Mouse (Mus musculus) forebrain, embryonic 12.5 days (tissue): ENCODE data around the gene Gga3. TPM values are rescaled to one million over a fixed set of nuclear protein-coding genes. Genes with fewer than 3 reads are reported as not detected.

ENCODE experiments used
- ATAC-seq: fragments of 200-750 bp; cut with Nextera tagmentation; 2 replicates; pipeline ENCODE4 v1.8.0; 2017; ENCODE audit warnings: moderate TSS enrichment; ENCODE audit not compliant: low FRiP score
- H3K27ac ChIP-seq: fragments of 300-500 bp; sonication (generic); 2 replicates; pipeline ENCODE4 v1.5.1; 2016; ENCODE audit warnings: mild to moderate bottlenecking
- H3K27me3 ChIP-seq: fragments of 300-500 bp; sonication (generic); 2 replicates; pipeline ENCODE4 v1.6.1; 2016; ENCODE audit warnings: mild to moderate bottlenecking
- H3K36me3 ChIP-seq: fragments of 300-500 bp; sonication (generic); replicated peaks from 2 replicates; pipeline ENCODE4 v1.6.1; 2016; ENCODE audit warnings: mild to moderate bottlenecking
- H3K4me1 ChIP-seq: fragments of 300-500 bp; sonication (generic); 2 replicates; pipeline ENCODE4 v1.6.1; 2016
- H3K4me2 ChIP-seq: fragments of 300-500 bp; sonication (generic); 2 replicates; pipeline ENCODE4 v1.6.1; 2016; ENCODE audit warnings: mild to moderate bottlenecking, moderate library complexity
- H3K4me3 ChIP-seq: fragments of 300-500 bp; sonication (generic); replicated peaks from 2 replicates; pipeline ENCODE4 v1.5.1; 2016; ENCODE audit warnings: mild to moderate bottlenecking
- H3K9ac ChIP-seq: fragments of 300-500 bp; sonication (generic); 2 replicates; pipeline ENCODE4 v1.6.1; 2016; ENCODE audit warnings: mild to moderate bottlenecking
- H3K9me3 ChIP-seq: fragments of 300-500 bp; sonication (generic); 2 replicates; pipeline ENCODE4 v1.6.1; 2016
- WGBS: fragments of 180-500 bp; shearing (Covaris S2); methylation state at CpG from one replicate; pipeline ENCODE4 v1.1.7; 2016; 5-methylcytosine and 5-hydroxymethylcytosine counted together
- polyA plus RNA-seq: library from polyadenylated mRNA; unstranded; fragments of >200 nt; fragmentation: Nextera tagmentation; extraction: Ambion mirVana; gene quantifications from 2 replicates; pipeline ENCODE4 v1.2.1, GENCODE M21; 2016

The Gga3 gene
- polyA plus RNA-seq, 1 experiment from 2014 or later: 32.3 TPM

GRCm38 (mm10) chr11:115640311-115640828, 36.5 kb upstream of the Gga3 start:
- 82% methylated on average over 3 of the region's 4 CpGs for WGBS
- no peaks in the 10 kb centered on the region for H3K9me3 ChIP-seq

GRCm38 (mm10) chr11:115639540-115639939, 35.7 kb upstream of the Gga3 start:
- Histone ChIP-seq H3K36me3 (peaks cover 9% of the 10 kb centered on the region), H3K4me3 (no peak overlapping the region), H3K9ac (no peak overlapping the region), H3K27me3 (no peaks in the 10 kb centered on the region), H3K27ac (no peak overlapping the region), H3K4me1 (no peaks in the 10 kb centered on the region), H3K4me2 (no peak overlapping the region), H3K9me3 (no peaks in the 10 kb centered on the region)
- 91% methylated on average over 4 of the region's 4 CpGs for WGBS
- ATAC-seq: no peak

More at GRCm38 (mm10) chr11:115640311-115640828, 36.5 kb upstream of the Gga3 start:
- no peak for ATAC-seq
- Histone ChIP-seq H3K4me2 (no peak overlapping the region), H3K36me3 (peaks cover 14% of the 10 kb centered on the region), H3K9ac (no peak overlapping the region), H3K27me3 (no peaks in the 10 kb centered on the region), H3K4me1 (no peaks in the 10 kb centered on the region), H3K4me3 (no peak overlapping the region), H3K27ac (no peak overlapping the region)

GRCm38 (mm10) chr11:115638498-115639409, 34.9 kb upstream of the Gga3 start:
- H3K4me1 ChIP-seq: no peaks in the 10 kb centered on the region
- no peaks in the 10 kb centered on the region for H3K9me3 ChIP-seq
- ATAC-seq: no peak
- H3K4me3 ChIP-seq: no peak overlapping the region
- no peak overlapping the region for H3K4me2 ChIP-seq
- no peak overlapping the region for H3K27ac ChIP-seq
- H3K36me3 ChIP-seq: peaks cover 4% of the 10 kb centered on the region; the same call in 1 of the 2 replicates
- 89% methylated on average over 5 of the region's 5 CpGs for WGBS
- no peaks in the 10 kb centered on the region for H3K27me3 ChIP-seq
- H3K9ac ChIP-seq: no peak overlapping the region

GRCm38 (mm10) chr11:115636960-115637359, 33.1 kb upstream of the Gga3 start:
- H3K4me2 ChIP-seq: no peak overlapping the region
- H3K4me1 ChIP-seq: no peaks in the 10 kb centered on the region
- no peak overlapping the region for H3K27ac ChIP-seq
- no peak overlapping the region for H3K4me3 ChIP-seq
- H3K27me3 ChIP-seq: no peaks in the 10 kb centered on the region
- no peaks in the 10 kb centered on the region for H3K36me3 ChIP-seq
- H3K9ac ChIP-seq: no peak overlapping the region
- WGBS: 78% methylated on average over 3 of the region's 3 CpGs
- no peaks in the 10 kb centered on the region for H3K9me3 ChIP-seq
- ATAC-seq: no peak

GRCm38 (mm10) chr11:115635484-115635883, 31.6 kb upstream of the Gga3 start:
- WGBS: 73% methylated on average over 8 of the region's 8 CpGs
- no peak overlapping the region for H3K9ac ChIP-seq
- no peak overlapping the region for H3K27ac ChIP-seq
- no peaks in the 10 kb centered on the region for H3K9me3 ChIP-seq
- no peaks in the 10 kb centered on the region for H3K36me3 ChIP-seq
- ATAC-seq: no peak
- no peaks in the 10 kb centered on the region for H3K27me3 ChIP-seq
- H3K4me1 ChIP-seq: no peaks in the 10 kb centered on the region
- H3K4me2 ChIP-seq: no peak overlapping the region
- H3K4me3 ChIP-seq: no peak overlapping the region

- Histone ChIP-seq H3K9me3 (no peaks in the 10 kb centered on the region), H3K9ac (no peak overlapping the region), H3K4me1 (no peaks in the 10 kb centered on the region), H3K27me3 (no peaks in the 10 kb centered on the region), H3K4me3 (no peak overlapping the region), H3K4me2 (no peak overlapping the region), H3K27ac (no peak overlapping the region), H3K36me3 (no peaks in the 10 kb centered on the region)
- no peak for ATAC-seq
- 84% methylated on average over 8 of the region's 8 CpGs for WGBS
Measured at GRCm38 (mm10) chr11:115635041-115635440, 31.2 kb upstream of the Gga3 start.

- ATAC-seq: no peak
- Histone ChIP-seq H3K4me1 (no peaks in the 10 kb centered on the region), H3K4me3 (no peak overlapping the region), H3K4me2 (no peak overlapping the region), H3K27ac (no peak overlapping the region), H3K9ac (no peak overlapping the region), H3K36me3 (no peaks in the 10 kb centered on the region), H3K9me3 (no peaks in the 10 kb centered on the region), H3K27me3 (no peaks in the 10 kb centered on the region)
- 81% methylated on average over 4 of the region's 4 CpGs for WGBS
Measured at GRCm38 (mm10) chr11:115634109-115634508, 30.3 kb upstream of the Gga3 start.

GRCm38 (mm10) chr11:115632862-115633261, 29.0 kb upstream of the Gga3 start:
- Histone ChIP-seq H3K4me2 (no peak overlapping the region), H3K4me3 (no peak overlapping the region), H3K27me3 (no peaks in the 10 kb centered on the region), H3K9me3 (no peaks in the 10 kb centered on the region), H3K36me3 (no peaks in the 10 kb centered on the region), H3K9ac (no peak overlapping the region), H3K4me1 (no peaks in the 10 kb centered on the region), H3K27ac (no peak overlapping the region)
- no peak for ATAC-seq
- WGBS: 90% methylated on average over 10 of the region's 10 CpGs

GRCm38 (mm10) chr11:115632247-115632646, 28.4 kb upstream of the Gga3 start:
- no peak overlapping the region for H3K27ac ChIP-seq
- 80% methylated on average over 7 of the region's 7 CpGs for WGBS
- H3K4me3 ChIP-seq: no peak overlapping the region
- no peaks in the 10 kb centered on the region for H3K9me3 ChIP-seq
- no peak for ATAC-seq
- no peak overlapping the region for H3K9ac ChIP-seq
- H3K36me3 ChIP-seq: no peaks in the 10 kb centered on the region
- H3K4me2 ChIP-seq: no peak overlapping the region
- H3K4me1 ChIP-seq: peaks cover 4% of the 10 kb centered on the region
- H3K27me3 ChIP-seq: no peaks in the 10 kb centered on the region

GRCm38 (mm10) chr11:115631505-115631890, 27.6 kb upstream of the Gga3 start:
- H3K36me3 ChIP-seq: no peaks in the 10 kb centered on the region
- no peak for ATAC-seq
- WGBS: 11% methylated on average over 3 of the region's 3 CpGs
- no peaks in the 10 kb centered on the region for H3K27me3 ChIP-seq
- H3K4me2 ChIP-seq: no peak overlapping the region
- no peak overlapping the region for H3K27ac ChIP-seq
- peaks cover 8% of the 10 kb centered on the region for H3K4me1 ChIP-seq
- no peak overlapping the region for H3K9ac ChIP-seq
- H3K4me3 ChIP-seq: no peak overlapping the region
- no peaks in the 10 kb centered on the region for H3K9me3 ChIP-seq

- Histone ChIP-seq H3K9ac (no peak overlapping the region), H3K4me2 (no peak overlapping the region), H3K27me3 (no peaks in the 10 kb centered on the region), H3K4me3 (no peak overlapping the region), H3K27ac (no peak overlapping the region), H3K9me3 (no peaks in the 10 kb centered on the region), H3K36me3 (no peaks in the 10 kb centered on the region), H3K4me1 (peaks cover 8% of the 10 kb centered on the region)
- 49% methylated on average over 16 of the region's 16 CpGs for WGBS
- no peak for ATAC-seq
Measured at GRCm38 (mm10) chr11:115630532-115631504, 27.0 kb upstream of the Gga3 start.
